Mouse (Mus musculus) ES-E14 (cell line): ENCODE measurements around the gene Olfr881. TPM values are rescaled to one million over a fixed set of nuclear protein-coding genes. Genes with fewer than 3 reads are reported as not detected.
A peak's percentile ranks its signal among the peaks of the same experiment; 100 is the strongest.

Experiments used
- DNase-seq: peaks from one replicate; pipeline ENCODE4 v3.0.0-alpha.2; 2013; ENCODE audit warnings: low read depth, low spot score
- H3K27ac ChIP-seq: 2 replicates; pipeline ENCODE4 v1.5.1; 2012; ENCODE audit warnings: low read depth, mild to moderate bottlenecking, low read length, moderate library complexity, mixed read lengths; ENCODE audit not compliant: poor library complexity, insufficient read depth, severe bottlenecking
- H3K36me3 ChIP-seq: 2 replicates; pipeline ENCODE4 v1.6.1; 2012; ENCODE audit warnings: mild to moderate bottlenecking, low read length, moderate library complexity, mixed read lengths; ENCODE audit not compliant: control insufficient read depth, poor library complexity, insufficient read depth, severe bottlenecking
- H3K4me1 ChIP-seq, 2 experiments: fragments of 150-350 bp in 1 of 2; sonication (generic) in 1 of 2; 2 replicates each; pipeline ENCODE4 v1.6.1; 2012; ENCODE audit warnings: low read length in 2 of 2, mild to moderate bottlenecking in 1 of 2, mixed read lengths in 1 of 2; ENCODE audit not compliant: control insufficient read depth in 2 of 2, insufficient read depth in 2 of 2, poor library complexity in 1 of 2
- H3K4me3 ChIP-seq, 2 experiments: fragments of 150-350 bp in 1 of 2; sonication (generic) in 1 of 2; 2 replicates each; pipeline ENCODE4 v1.5.1; 2012; ENCODE audit warnings: low read length in 2 of 2, low read depth in 1 of 2, mild to moderate bottlenecking in 1 of 2, mixed read lengths in 1 of 2; ENCODE audit not compliant: insufficient read depth in 1 of 2, poor library complexity in 1 of 2, severe bottlenecking in 1 of 2
- H3K9ac ChIP-seq: 2 replicates; pipeline ENCODE4 v1.6.1; 2012; ENCODE audit warnings: low read depth, mild to moderate bottlenecking, low read length, mixed read lengths; ENCODE audit not compliant: poor library complexity, insufficient read depth, severe bottlenecking
- H3K9me3 ChIP-seq: fragments of 150-350 bp; sonication (generic); 2 replicates; pipeline ENCODE4 v1.6.1; 2012; ENCODE audit warnings: low read depth, mild to moderate bottlenecking, low read length; ENCODE audit not compliant: control insufficient read depth, insufficient read depth
- CHD2 ChIP-seq: IDR thresholded peaks from 2 replicates; pipeline ENCODE4 v1.6.1; 2014; ENCODE audit warnings: mild to moderate bottlenecking, low read depth, low read length, inconsistent platforms
- HCFC1 ChIP-seq: IDR thresholded peaks from 2 replicates; pipeline ENCODE4 v1.6.1; 2012; ENCODE audit warnings: low read length, inconsistent platforms, borderline replicate concordance; ENCODE audit not compliant: insufficient read depth
- MAFK ChIP-seq: IDR thresholded peaks from 2 replicates; pipeline ENCODE4 v1.6.1; 2014; ENCODE audit warnings: mild to moderate bottlenecking, low read depth, low read length, inconsistent platforms; ENCODE audit not compliant: insufficient read depth
- ZC3H11A ChIP-seq: IDR thresholded peaks from 2 replicates; pipeline ENCODE4 v1.6.1; 2012; ENCODE audit warnings: low read depth, mild to moderate bottlenecking, inconsistent platforms, low read length, borderline replicate concordance
- ZNF384 ChIP-seq: IDR thresholded peaks from 2 replicates; pipeline ENCODE4 v1.6.1; 2012; ENCODE audit warnings: low read depth, low read length, inconsistent platforms
- in situ Hi-C, 2 experiments: fragments of 600-800 bp; cut with MboI; formaldehyde crosslinking; loops; one replicate each; pipeline ENCODE4 v1.15.1; 2025; ENCODE audit warnings: low sequenced_read_pairs in 2 of 2, inconsistent platforms in 1 of 2; ENCODE audit not compliant: unreplicated experiment in 2 of 2
- total RNA-seq: library from RNA; depleted of rRNA; stranded (reverse); fragments of 300-350 nt; gene quantifications from 2 replicates; pipeline ENCODE4 v1.2.3, GENCODE M21; 2012; rRNA removed

The Olfr881 gene
- total RNA-seq: 1.0 TPM in 2 replicates

GRCm38 (mm10) chr9:37991525-37991924, at the start of gene Olfr881:
Gene Olfr881 (plus strand): TSS chr9:37991825.
- no peak for TF ChIP-seq CHD2
- TF ChIP-seq HCFC1: no peak
- no peak for TF ChIP-seq MAFK
- no peak for TF ChIP-seq ZNF384
- Histone ChIP-seq H3K36me3 (no peaks in the 10 kb centered on the region), H3K27ac (no peak within 1 kb of the TSS), H3K4me1 (no peaks in the 10 kb centered on the region), H3K4me3 (no peak within 1 kb of the TSS), H3K9me3 (no peaks in the 10 kb centered on the region), H3K9ac (no peak within 1 kb of the TSS)
- in situ Hi-C loops: no loop called here
- DNase-seq: no peak

- no peak for TF ChIP-seq HCFC1
- TF ChIP-seq ZC3H11A: no peak
- TF ChIP-seq MAFK: no peak
- no peak for TF ChIP-seq ZNF384
- no peaks in the 10 kb centered on the region for H3K4me1 ChIP-seq
- DNase-seq: peak; percentile 4
- no peak overlapping the region for H3K4me3 ChIP-seq
- no peak overlapping the region for H3K9ac ChIP-seq
- H3K27ac ChIP-seq: no peak overlapping the region
- H3K36me3 ChIP-seq: no peaks in the 10 kb centered on the region
- H3K9me3 ChIP-seq: no peaks in the 10 kb centered on the region
- in situ Hi-C loops: no loop called here
These were observed 7.1 kb downstream of the Olfr881 start for GRCm38 (mm10) chr9:37998581-37999204.

- DNase-seq: no peak
- TF ChIP-seq ZC3H11A: no peak
- no peak for TF ChIP-seq HCFC1
- no peak for TF ChIP-seq MAFK
These were observed 8.4 kb downstream of the Olfr881 start for GRCm38 (mm10) chr9:38000021-38000420.

GRCm38 (mm10) chr9:38025508-38025907, 33.9 kb downstream of the Olfr881 start, which contains the start of gene Olfr883:
Gene Olfr883 (plus strand): TSS chr9:38025808.
- Histone ChIP-seq H3K27ac (no peak within 1 kb of the TSS), H3K4me1 (no peaks in the 10 kb centered on the region), H3K9me3 (no peaks in the 10 kb centered on the region), H3K4me3 (no peak within 1 kb of the TSS), H3K9ac (no peak within 1 kb of the TSS), H3K36me3 (no peaks in the 10 kb centered on the region)
- DNase-seq: no peak
- TF ChIP-seq HCFC1: no peak
- TF ChIP-seq CHD2: no peak
- TF ChIP-seq MAFK: no peak
- TF ChIP-seq ZC3H11A: no peak
- TF ChIP-seq ZNF384: no peak
- in situ Hi-C loops: no loop called here

More at GRCm38 (mm10) chr9:38000021-38000420, 8.4 kb downstream of the Olfr881 start:
- H3K4me1 ChIP-seq: no peaks in the 10 kb centered on the region
- H3K9me3 ChIP-seq: no peaks in the 10 kb centered on the region
- H3K9ac ChIP-seq: no peak overlapping the region
- no peak overlapping the region for H3K27ac ChIP-seq
- in situ Hi-C loops: no loop called here
- no peaks in the 10 kb centered on the region for H3K36me3 ChIP-seq
- no peak overlapping the region for H3K4me3 ChIP-seq

Other genes with a start within 250 kb of the Olfr881 start
- gene Olfr874, start 246.7 kb upstream of the Olfr881 start, total RNA-seq: 0.22 TPM in 1 of 2 replicates, not detected in the other
- not detected in 2 replicates for gene Olfr875, start 220.0 kb upstream of the Olfr881 start, total RNA-seq
- not detected in 2 replicates for gene Olfr876, start 188.8 kb upstream of the Olfr881 start, total RNA-seq
- gene Olfr877, start 137.6 kb upstream of the Olfr881 start, total RNA-seq: not detected in 2 replicates
- gene Olfr145, start 95.1 kb upstream of the Olfr881 start, total RNA-seq: not detected in 2 replicates
- not detected in 2 replicates for gene Olfr878, start 74.0 kb upstream of the Olfr881 start, total RNA-seq
- not detected in 2 replicates for gene Olfr883, start 34.0 kb downstream of the Olfr881 start, total RNA-seq
- 0.05 TPM in 1 of 2 replicates, not detected in the other for gene Olfr884, start 54.7 kb downstream of the Olfr881 start, total RNA-seq
- gene Olfr885, start 69.5 kb downstream of the Olfr881 start, total RNA-seq: not detected in 2 replicates
- not detected in 2 replicates for gene Olfr887, start 92.2 kb downstream of the Olfr881 start, total RNA-seq
- gene Olfr888, start 116.3 kb downstream of the Olfr881 start, total RNA-seq: not detected in 2 replicates
- 0.27 and 0.48 TPM in 2 replicates for gene Olfr889, start 123.4 kb downstream of the Olfr881 start, total RNA-seq
- not detected in 2 replicates for gene Olfr890, start 150.7 kb downstream of the Olfr881 start, total RNA-seq
- gene Olfr891, start 189.0 kb downstream of the Olfr881 start, total RNA-seq: not detected in 2 replicates
- gene Olfr893, start 216.5 kb downstream of the Olfr881 start, total RNA-seq: not detected in 2 replicates
- not detected in 2 replicates for gene Olfr894, start 226.2 kb downstream of the Olfr881 start, total RNA-seq